ENCODE assay signal across 30 mouse cellular contexts in genomic region chr12:11454146-11454545, GRCm38 (mm10). TPM values are rescaled to one million over a fixed set of nuclear protein-coding genes. Genes with fewer than 3 reads are reported as not detected.
"Had no signal": no experiment of that assay in that cellular context is flagged by ENCODE, and none has a peak within 500 bp of the region (broad histone marks: within the 10 kb centered on the region; RNA-seq: fewer than 3 reads in every experiment).

No protein-coding gene starts in this region.

- H3K27me3 ChIP-seq: heart, embryonic 12.5 days; intestine, embryonic 15.5 days; limb, embryonic 15.5 days had no signal

- DNase-seq: gastrocnemius, adult 2 months; gastrocnemius, postnatal 10 days; gastrocnemius, postnatal 25 days; heart, adult 18-20 months; heart, postnatal 10 days; heart, postnatal 4 days; kidney, adult 18-20 months; kidney, adult 8-10 months; kidney, postnatal 10 days; kidney, postnatal 25 days; kidney, postnatal 4 days; left cerebral cortex, postnatal 4 days had no signal

- H3K9ac ChIP-seq: heart, embryonic 12.5 days; hindbrain, embryonic 12.5 days; hindbrain, embryonic 14.5 days; intestine, embryonic 15.5 days; limb, embryonic 13.5 days; limb, embryonic 15.5 days; liver, embryonic 12.5 days had no signal

- H3K4me3 ChIP-seq: gastrocnemius, adult 2 months; heart, embryonic 10.5 days; heart, embryonic 12.5 days; hindbrain, embryonic 10.5 days; hindbrain, embryonic 12.5 days; intestine, embryonic 15.5 days; layer of hippocampus, adult 2 months; left cerebral cortex, adult 2 months; limb, embryonic 13.5 days; limb, embryonic 15.5 days; liver, embryonic 12.5 days had no signal

- H3K36me3 ChIP-seq: heart, embryonic 10.5 days; heart, embryonic 12.5 days; hindbrain, embryonic 10.5 days; hindbrain, embryonic 12.5 days; intestine, embryonic 15.5 days; limb, embryonic 13.5 days; limb, embryonic 15.5 days; liver, embryonic 12.5 days had no signal

- H3K4me2 ChIP-seq: heart, embryonic 12.5 days; hindbrain, embryonic 12.5 days; hindbrain, embryonic 14.5 days; intestine, embryonic 15.5 days; limb, embryonic 13.5 days; limb, embryonic 15.5 days; liver, embryonic 12.5 days had no signal

- H3K4me1 ChIP-seq: heart, embryonic 10.5 days; heart, embryonic 12.5 days; intestine, embryonic 15.5 days had no signal

- H3K9me3 ChIP-seq: heart, embryonic 10.5 days; heart, embryonic 12.5 days; hindbrain, embryonic 10.5 days; hindbrain, embryonic 12.5 days; intestine, embryonic 15.5 days; limb, embryonic 13.5 days; limb, embryonic 15.5 days; liver, embryonic 12.5 days had no signal

- ATAC-seq: hindbrain, embryonic 16.5 days; inflammation-experienced regulatory T-cells, adult 6 months; intestine, embryonic 15.5 days; intestine, postnatal 0 days; liver, embryonic 12.5 days had no signal

- H3K27ac ChIP-seq: gastrocnemius, adult 2 months; heart, embryonic 10.5 days; hindbrain, embryonic 10.5 days; hindbrain, embryonic 12.5 days; hindbrain, embryonic 14.5 days; intestine, embryonic 15.5 days; layer of hippocampus, adult 2 months; left cerebral cortex, adult 2 months; limb, embryonic 13.5 days; limb, embryonic 15.5 days; liver, embryonic 12.5 days had no signal

RNA-seq across cellular contexts. Expression of gene Rad51ap2, which starts 1.7 kb away (rescaled TPM):
- total RNA-seq: gastrocnemius, postnatal 25 days; granulocyte monocyte progenitor cell, adult 5-6 weeks; heart, adult 18-20 months; heart, adult 8-10 months; heart, postnatal 10 days; heart, postnatal 25 days; heart, postnatal 4 days; liver, adult 2 months had no signal
- polyA plus RNA-seq: inflammation-experienced regulatory T-cells, adult 6 months; liver, adult 2 months had no signal

RNA-seq across cellular contexts. Expression of gene Vsnl1, which starts 17.7 kb away (rescaled TPM):
- total RNA-seq: gastrocnemius, adult 2 months; granulocyte monocyte progenitor cell, adult 5-6 weeks; liver, adult 2 months had no signal
- polyA plus RNA-seq: inflammation-experienced regulatory T-cells, adult 6 months; liver, adult 2 months had no signal
